Mouse (Mus musculus) liver, embryonic 13.5 days (tissue): ENCODE measurements around the gene Cfap73. TPM values are rescaled to one million over a fixed set of nuclear protein-coding genes. Genes with fewer than 3 reads are reported as not detected.

ENCODE experiments used
- ATAC-seq: fragments of 200-750 bp; cut with Nextera tagmentation; 2 replicates; pipeline ENCODE4 v1.8.0; 2017; ENCODE audit warnings: low read depth, mild to moderate bottlenecking, moderate number of reproducible peaks, moderate library complexity
- DNase-seq: peaks from one replicate; pipeline ENCODE4 v3.0.0; 2022
- H3K27ac ChIP-seq: fragments of 300-500 bp; sonication (generic); 2 replicates; pipeline ENCODE4 v1.5.1; 2015; ENCODE audit warnings: moderate library complexity, mild to moderate bottlenecking, inconsistent platforms
- H3K27me3 ChIP-seq: fragments of 300-500 bp; sonication (generic); 2 replicates; pipeline ENCODE4 v1.6.1; 2015; ENCODE audit warnings: mild to moderate bottlenecking, inconsistent platforms
- H3K36me3 ChIP-seq: fragments of 300-500 bp; sonication (generic); 2 replicates; pipeline ENCODE4 v1.6.1; 2015; ENCODE audit warnings: mild to moderate bottlenecking, inconsistent platforms
- H3K4me1 ChIP-seq: fragments of 300-500 bp; sonication (generic); replicated peaks from 2 replicates; pipeline ENCODE4 v1.6.1; 2015; ENCODE audit warnings: inconsistent platforms
- H3K4me2 ChIP-seq: fragments of 300-500 bp; sonication (generic); 2 replicates; pipeline ENCODE4 v1.6.1; 2015; ENCODE audit warnings: inconsistent platforms, mild to moderate bottlenecking, moderate library complexity
- H3K4me3 ChIP-seq: fragments of 300-500 bp; sonication (generic); replicated peaks from 2 replicates; pipeline ENCODE4 v1.5.1; 2015; ENCODE audit warnings: mild to moderate bottlenecking, inconsistent platforms
- H3K9ac ChIP-seq: fragments of 300-500 bp; sonication (generic); 2 replicates; pipeline ENCODE4 v1.6.1; 2015; ENCODE audit warnings: mild to moderate bottlenecking, inconsistent platforms
- H3K9me3 ChIP-seq: fragments of 300-500 bp; sonication (generic); replicated peaks from 2 replicates; pipeline ENCODE4 v1.6.1; 2016; ENCODE audit warnings: inconsistent platforms
- WGBS: fragments of 180-500 bp; shearing (Covaris S2); methylation state at CpG from one replicate; pipeline ENCODE4 v1.1.7; 2015; ENCODE audit not compliant: insufficient replicate concordance; 5-methylcytosine and 5-hydroxymethylcytosine counted together
- polyA plus RNA-seq: library from polyadenylated mRNA; unstranded; fragments of >200 nt; fragmentation: Nextera tagmentation; extraction: Ambion mirVana; gene quantifications from 2 replicates; pipeline ENCODE4 v1.2.1, GENCODE M21; 2015

Gene Cfap73
- polyA plus RNA-seq, 1 experiment from 2014 or later = not detected

- WGBS = 74% methylated on average over 6 of the region's 6 CpGs
- Histone ChIP-seq H3K4me1 (peaks cover 41% of the 10 kb centered on the region), H3K4me3 (no peak overlapping the region), H3K4me2 (no peak overlapping the region), H3K27me3 (no peaks in the 10 kb centered on the region), H3K27ac (no peak overlapping the region), H3K36me3 (no peaks in the 10 kb centered on the region), H3K9ac (no peak overlapping the region), H3K9me3 (peaks cover 3% of the 10 kb centered on the region)
- no peak for DNase-seq
- ATAC-seq = no peak
Measured at GRCm38 (mm10) chr5:120594485-120594884, 39.5 kb downstream of the Cfap73 start.

- Histone ChIP-seq H3K9me3 (peaks cover 3% of the 10 kb centered on the region), H3K36me3 (no peaks in the 10 kb centered on the region), H3K4me3 (no peak overlapping the region), H3K4me1 (peaks cover 39% of the 10 kb centered on the region), H3K27me3 (no peaks in the 10 kb centered on the region), H3K27ac (no peak overlapping the region), H3K9ac (no peak overlapping the region), H3K4me2 (no peak overlapping the region)
- no peak for DNase-seq
- WGBS = 66% methylated on average over 7 of the region's 7 CpGs
- no peak for ATAC-seq
Measured at GRCm38 (mm10) chr5:120592141-120592540, 41.9 kb downstream of the Cfap73 start.

GRCm38 (mm10) chr5:120590356-120591010 lies 43.6 kb downstream of the Cfap73 start:
- H3K9me3 ChIP-seq = peaks cover 3% of the 10 kb centered on the region
- H3K27ac ChIP-seq = peak overlapping the region; percentile 35
- H3K36me3 ChIP-seq = peaks cover under 1% of the 10 kb centered on the region; the same call in 1 of the 2 replicates
- H3K4me2 ChIP-seq = no peak overlapping the region
- H3K4me1 ChIP-seq = peaks cover 53% of the 10 kb centered on the region
- ATAC-seq (no peak), DNase-seq (peak; percentile 60)
- WGBS = 68% methylated on average over 16 of the region's 16 CpGs
- no peak overlapping the region for H3K4me3 ChIP-seq
- no peak overlapping the region for H3K9ac ChIP-seq
- no peaks in the 10 kb centered on the region for H3K27me3 ChIP-seq

GRCm38 (mm10) chr5:120588569-120589094 lies 45.4 kb downstream of the Cfap73 start, which contains the start of the genes Tpcn1 and Iqcd:
Tpcn1 (minus strand) TSS chr5:120588673.
Iqcd (plus strand) TSS chr5:120589016.
- Histone ChIP-seq H3K27ac (peak within 1 kb of the TSS; percentile 97), H3K9me3 (peaks cover 3% of the 10 kb centered on the region), H3K4me1 (peaks cover 71% of the 10 kb centered on the region), H3K4me3 (peak within 1 kb of the TSS; percentile 91), H3K9ac (peak within 1 kb of the TSS; percentile 98), H3K36me3 (peaks cover 19% of the 10 kb centered on the region), H3K27me3 (no peaks in the 10 kb centered on the region), H3K4me2 (peak within 1 kb of the TSS; percentile 83)
- ATAC-seq (peak; percentile 91), DNase-seq (peak; percentile 99)
- WGBS = under 1% methylated on average over 35 of the region's 35 CpGs

GRCm38 (mm10) chr5:120587940-120588568 lies 46.0 kb downstream of the Cfap73 start:
- under 1% methylated on average over 29 of the region's 29 CpGs for WGBS
- Histone ChIP-seq H3K27me3 (no peaks in the 10 kb centered on the region), H3K9me3 (peaks cover 3% of the 10 kb centered on the region), H3K9ac (peak overlapping the region; percentile 98), H3K4me3 (peak overlapping the region; percentile 91), H3K4me1 (peaks cover 72% of the 10 kb centered on the region), H3K27ac (peak overlapping the region; percentile 97), H3K4me2 (peak overlapping the region; percentile 83), H3K36me3 (peaks cover 25% of the 10 kb centered on the region)
- ATAC-seq = peak; percentile 46
- DNase-seq = no peak

- peak; percentile 68 for ATAC-seq
Measured at GRCm38 (mm10) chr5:120587616-120587926, 46.5 kb downstream of the Cfap73 start.

GRCm38 (mm10) chr5:120586741-120587615 lies 47.1 kb downstream of the Cfap73 start:
- H3K36me3 ChIP-seq = peaks cover 36% of the 10 kb centered on the region
- DNase-seq (peak; percentile 69), ATAC-seq (peak; percentile 58)
- no peaks in the 10 kb centered on the region; the same call in none of the 2 replicates for H3K9me3 ChIP-seq
- H3K4me1 ChIP-seq = peaks cover 79% of the 10 kb centered on the region
- WGBS = 6% methylated on average over 17 of the region's 17 CpGs
- peak overlapping the region; percentile 83 for H3K4me2 ChIP-seq
- H3K27ac ChIP-seq = peak overlapping the region; percentile 97
- peak overlapping the region; percentile 98 for H3K9ac ChIP-seq
- H3K27me3 ChIP-seq = no peaks in the 10 kb centered on the region
- peak overlapping the region; percentile 91 for H3K4me3 ChIP-seq

More at GRCm38 (mm10) chr5:120587616-120587926, 46.5 kb downstream of the Cfap73 start:
- Histone ChIP-seq H3K9ac (peak overlapping the region; percentile 98), H3K27me3 (no peaks in the 10 kb centered on the region), H3K4me3 (peak overlapping the region; percentile 91), H3K9me3 (peaks cover 2% of the 10 kb centered on the region), H3K36me3 (peaks cover 30% of the 10 kb centered on the region), H3K4me1 (peaks cover 74% of the 10 kb centered on the region), H3K27ac (peak overlapping the region; percentile 97), H3K4me2 (peak overlapping the region; percentile 83)
- 4% methylated on average over 9 of the region's 9 CpGs for WGBS
- DNase-seq = peak; percentile 60

GRCm38 (mm10) chr5:120584968-120585367 lies 49.1 kb downstream of the Cfap73 start:
- no peaks in the 10 kb centered on the region for H3K27me3 ChIP-seq
- peaks cover 82% of the 10 kb centered on the region for H3K4me1 ChIP-seq
- H3K4me2 ChIP-seq = peak overlapping the region; percentile 28
- peak overlapping the region; percentile 66 for H3K27ac ChIP-seq
- no peak for DNase-seq
- no peak overlapping the region for H3K4me3 ChIP-seq
- no peak overlapping the region for H3K9ac ChIP-seq
- H3K9me3 ChIP-seq = no peaks in the 10 kb centered on the region
- WGBS = 64% methylated on average over 15 of the region's 15 CpGs
- H3K36me3 ChIP-seq = peaks cover 56% of the 10 kb centered on the region
- ATAC-seq = no peak

GRCm38 (mm10) chr5:120583511-120583910 lies 50.5 kb downstream of the Cfap73 start:
- DNase-seq = no peak
- Histone ChIP-seq H3K4me2 (no peak overlapping the region), H3K4me3 (no peak overlapping the region), H3K4me1 (peaks cover 85% of the 10 kb centered on the region), H3K9ac (0 out of 2 replicates have a peak overlapping the region, but pooled peaks have one; percentile 13), H3K27ac (peak overlapping the region; percentile 53), H3K36me3 (peaks cover 65% of the 10 kb centered on the region), H3K27me3 (no peaks in the 10 kb centered on the region), H3K9me3 (no peaks in the 10 kb centered on the region)
- WGBS = 88% methylated on average over 4 of the region's 4 CpGs
- no peak for ATAC-seq

GRCm38 (mm10) chr5:120582002-120582401 lies 52.0 kb downstream of the Cfap73 start:
- peak overlapping the region; percentile 37 for H3K27ac ChIP-seq
- H3K4me3 ChIP-seq = no peak overlapping the region
- peaks cover 90% of the 10 kb centered on the region for H3K4me1 ChIP-seq
- WGBS = 79% methylated on average over 9 of the region's 9 CpGs
- ATAC-seq (no peak), DNase-seq (no peak)
- no peaks in the 10 kb centered on the region for H3K27me3 ChIP-seq
- no peak overlapping the region for H3K4me2 ChIP-seq
- H3K9me3 ChIP-seq = no peaks in the 10 kb centered on the region
- no peak overlapping the region for H3K9ac ChIP-seq
- peaks cover 67% of the 10 kb centered on the region for H3K36me3 ChIP-seq
